In genomic region chr11:69324749-69325148, GRCm38 (mm10) we compare ENCODE assay signal across 8 mouse cellular contexts. TPM values are rescaled to one million over a fixed set of nuclear protein-coding genes. Genes with fewer than 3 reads are reported as not detected.
DNase-seq lines count a peak whose midpoint lies in the region; ATAC-seq and TF ChIP-seq lines count a peak whose summit lies in the region.

No protein-coding gene starts in this region.

- DNase-seq in kidney, adult 18-20 months, result no peak
- no peak for DNase-seq in intestine, embryonic 14.5 days (ENCODE audit: low spot score)
- DNase-seq in midbrain, postnatal 0 days (ENCODE audit: low spot score), result no peak
- DNase-seq in urinary bladder, adult 18-20 months (ENCODE audit: low spot score in 2 of 2), result no peak
- DNase-seq in gastrocnemius, postnatal 14 days, result no peak
- no peak for DNase-seq in urinary bladder, postnatal 4 days (ENCODE audit: low spot score in 2 of 2)

- peak overlapping the region; percentile 84 for H3K27ac ChIP-seq in kidney, embryonic 15.5 days
- no peak overlapping the region for H3K27ac ChIP-seq in embryonic facial prominence, embryonic 12.5 days
- H3K27ac ChIP-seq in intestine, embryonic 14.5 days (ENCODE audit: low read depth), result no peak overlapping the region
- 0 out of 2 replicates have a peak overlapping the region, but pooled peaks have one; percentile 79 for H3K27ac ChIP-seq in midbrain, postnatal 0 days (ENCODE audit: low read depth, low read length)

- peaks cover 24% of the 10 kb centered on the region for H3K27me3 ChIP-seq in kidney, embryonic 15.5 days
- H3K27me3 ChIP-seq in embryonic facial prominence, embryonic 12.5 days, result peaks cover 21% of the 10 kb centered on the region
- peaks cover 16% of the 10 kb centered on the region for H3K27me3 ChIP-seq in intestine, embryonic 14.5 days (replicated peaks; ENCODE audit: control insufficient read depth, insufficient read depth, low read length)
- 0 out of 2 replicates have a peak, but pooled peaks cover 3% of the 10 kb centered on the region for H3K27me3 ChIP-seq in midbrain, postnatal 0 days (ENCODE audit: insufficient read depth, low read length)

- H3K9ac ChIP-seq in kidney, embryonic 15.5 days, result peak overlapping the region; percentile 66; the same call in 1 of the 2 replicates
- peak overlapping the region; percentile 72; the same call in 1 of the 2 replicates for H3K9ac ChIP-seq in embryonic facial prominence, embryonic 12.5 days
- H3K9ac ChIP-seq in intestine, embryonic 14.5 days (ENCODE audit: low read length), result no peak overlapping the region; the same call in 1 of the 2 replicates
- H3K9ac ChIP-seq in midbrain, postnatal 0 days (replicated peaks; ENCODE audit: low read length, poor library complexity, severe bottlenecking), result 0 out of 2 replicates have a peak overlapping the region, but pooled peaks have one; percentile 77

- no peak for ATAC-seq in kidney, embryonic 15.5 days (replicated peaks; ENCODE audit: low FRiP score)
- ATAC-seq in embryonic facial prominence, embryonic 12.5 days (ENCODE audit: insufficient number of reproducible peaks, insufficient read depth, low FRiP score, low TSS enrichment), result no peak
- ATAC-seq in intestine, embryonic 14.5 days (replicated peaks; ENCODE audit: low FRiP score, low TSS enrichment, low read depth), result no peak
- ATAC-seq in midbrain, postnatal 0 days (ENCODE audit: low FRiP score), result no peak

- H3K4me3 ChIP-seq in kidney, embryonic 15.5 days (replicated peaks), result peak overlapping the region; percentile 70
- H3K4me3 ChIP-seq in embryonic facial prominence, embryonic 12.5 days, result peak overlapping the region; percentile 55
- H3K4me3 ChIP-seq in intestine, embryonic 14.5 days (ENCODE audit: low read depth, low read length), result peak overlapping the region; percentile 76; the same call in 1 of the 2 replicates
- H3K4me3 ChIP-seq in midbrain, postnatal 0 days (ENCODE audit: low read depth, low read length), result peak overlapping the region; percentile 60

- TF ChIP-seq CTCF in midbrain, postnatal 0 days (IDR thresholded peaks at IDR 0.05), result no peak

- H3K36me3 ChIP-seq in kidney, embryonic 15.5 days, result peaks cover 11% of the 10 kb centered on the region
- H3K36me3 ChIP-seq in embryonic facial prominence, embryonic 12.5 days, result peaks cover 8% of the 10 kb centered on the region
- H3K36me3 ChIP-seq in intestine, embryonic 14.5 days (ENCODE audit: control insufficient read depth, insufficient read depth, low read length), result peaks cover 8% of the 10 kb centered on the region
- 0 out of 2 replicates have a peak, but pooled peaks cover 3% of the 10 kb centered on the region for H3K36me3 ChIP-seq in midbrain, postnatal 0 days (ENCODE audit: insufficient read depth, low read length)

- H3K9me3 ChIP-seq in kidney, embryonic 15.5 days (replicated peaks), result no peaks in the 10 kb centered on the region
- no peaks in the 10 kb centered on the region for H3K9me3 ChIP-seq in embryonic facial prominence, embryonic 12.5 days
- no peaks in the 10 kb centered on the region for H3K9me3 ChIP-seq in intestine, embryonic 14.5 days (ENCODE audit: control insufficient read depth, low read length)
- H3K9me3 ChIP-seq in midbrain, postnatal 0 days (ENCODE audit: low read length), result no peaks in the 10 kb centered on the region

- intact Hi-C loops in gastrocnemius, postnatal 14 days (cut with DNase I; ENCODE audit: low total_unique reads), result no loop called here

- peak overlapping the region; percentile 87 for H3K4me2 ChIP-seq in kidney, embryonic 15.5 days
- H3K4me2 ChIP-seq in embryonic facial prominence, embryonic 12.5 days (replicated peaks), result peak overlapping the region; percentile 90
- H3K4me2 ChIP-seq in intestine, embryonic 14.5 days (ENCODE audit: low read length), result peak overlapping the region; percentile 86
- H3K4me2 ChIP-seq in midbrain, postnatal 0 days (ENCODE audit: low read depth, low read length, poor library complexity, severe bottlenecking), result peak overlapping the region; percentile 84

- 76% methylated on average over 6 of the region's 6 CpGs for WGBS in kidney, embryonic 15.5 days
- WGBS in embryonic facial prominence, embryonic 12.5 days, result 80% methylated on average over 6 of the region's 6 CpGs
- 84% methylated on average over 6 of the region's 6 CpGs for WGBS in intestine, embryonic 14.5 days
- 81% methylated on average over 6 of the region's 6 CpGs for WGBS in midbrain, postnatal 0 days

- peaks cover 52% of the 10 kb centered on the region for H3K4me1 ChIP-seq in kidney, embryonic 15.5 days
- H3K4me1 ChIP-seq in embryonic facial prominence, embryonic 12.5 days, result peaks cover 36% of the 10 kb centered on the region
- peaks cover 26% of the 10 kb centered on the region for H3K4me1 ChIP-seq in intestine, embryonic 14.5 days (replicated peaks; ENCODE audit: control insufficient read depth, insufficient read depth, low read length)
- H3K4me1 ChIP-seq in midbrain, postnatal 0 days (ENCODE audit: insufficient read depth, low read length), result peaks cover 19% of the 10 kb centered on the region; the same call in 1 of the 2 replicates

RNA-seq across cellular contexts. Expression of gene Trappc1, which starts 1.0 kb away (rescaled TPM):
- 152 and 160 TPM in 2 replicates for polyA plus RNA-seq in kidney, embryonic 15.5 days (2015; fragmentation: Nextera tagmentation; extraction: Ambion mirVana)
- 164 and 173 TPM in 2 replicates for polyA plus RNA-seq in embryonic facial prominence, embryonic 12.5 days (2016; fragmentation: Nextera tagmentation; extraction: Ambion mirVana)
- polyA plus RNA-seq in intestine, embryonic 14.5 days (2014; fragmentation: Nextera tagmentation; extraction: Ambion mirVana), result 155 and 160 TPM in 2 replicates
- 128 and 205 TPM in 2 replicates for total RNA-seq in midbrain, postnatal 0 days (2014; rRNA removed)
- 161 and 177 TPM in 2 replicates for polyA plus RNA-seq in midbrain, postnatal 0 days (2015; fragmentation: Nextera tagmentation; extraction: Ambion mirVana)
- 10 to 100 TPM; 52.3 to 54.1 TPM for total RNA-seq in gastrocnemius, postnatal 14 days (2021)

RNA-seq across cellular contexts. Expression of gene Cntrob, which starts 1.2 kb away (rescaled TPM):
- polyA plus RNA-seq in kidney, embryonic 15.5 days (2015; fragmentation: Nextera tagmentation; extraction: Ambion mirVana), result 23.0 and 23.9 TPM in 2 replicates
- polyA plus RNA-seq in embryonic facial prominence, embryonic 12.5 days (2016; fragmentation: Nextera tagmentation; extraction: Ambion mirVana), result 31.2 and 34.1 TPM in 2 replicates
- polyA plus RNA-seq in intestine, embryonic 14.5 days (2014; fragmentation: Nextera tagmentation; extraction: Ambion mirVana), result 15.5 and 17.4 TPM in 2 replicates
- 15.3 and 16.2 TPM in 2 replicates for total RNA-seq in midbrain, postnatal 0 days (2014; rRNA removed)
- 10.2 and 13.6 TPM in 2 replicates for polyA plus RNA-seq in midbrain, postnatal 0 days (2015; fragmentation: Nextera tagmentation; extraction: Ambion mirVana)
- 1 to 10 TPM; 2.5 to 3.2 TPM for total RNA-seq in gastrocnemius, postnatal 14 days (2021)

RNA-seq across cellular contexts. Expression of gene Kcnab3, which starts 1.3 kb away (rescaled TPM):
- 2.9 and 3.5 TPM in 2 replicates for polyA plus RNA-seq in kidney, embryonic 15.5 days (2015; fragmentation: Nextera tagmentation; extraction: Ambion mirVana)
- polyA plus RNA-seq in embryonic facial prominence, embryonic 12.5 days (2016; fragmentation: Nextera tagmentation; extraction: Ambion mirVana), result 2.2 and 2.4 TPM in 2 replicates
- 2.8 and 3.2 TPM in 2 replicates for polyA plus RNA-seq in intestine, embryonic 14.5 days (2014; fragmentation: Nextera tagmentation; extraction: Ambion mirVana)
- 3.2 and 7.6 TPM in 2 replicates for total RNA-seq in midbrain, postnatal 0 days (2014; rRNA removed)
- polyA plus RNA-seq in midbrain, postnatal 0 days (2015; fragmentation: Nextera tagmentation; extraction: Ambion mirVana), result 5.4 and 5.6 TPM in 2 replicates
- total RNA-seq in gastrocnemius, postnatal 14 days (2021), result under 1 TPM; 0.18 to 0.24 TPM

RNA-seq across cellular contexts. Expression of gene Rnf227, which starts 15.5 kb away (rescaled TPM):
- 16.6 and 17.1 TPM in 2 replicates for polyA plus RNA-seq in kidney, embryonic 15.5 days (2015; fragmentation: Nextera tagmentation; extraction: Ambion mirVana)
- 24.1 and 25.0 TPM in 2 replicates for polyA plus RNA-seq in embryonic facial prominence, embryonic 12.5 days (2016; fragmentation: Nextera tagmentation; extraction: Ambion mirVana)
- 13.2 and 14.3 TPM in 2 replicates for polyA plus RNA-seq in intestine, embryonic 14.5 days (2014; fragmentation: Nextera tagmentation; extraction: Ambion mirVana)
- total RNA-seq in midbrain, postnatal 0 days (2014; rRNA removed), result 245 and 310 TPM in 2 replicates
- polyA plus RNA-seq in midbrain, postnatal 0 days (2015; fragmentation: Nextera tagmentation; extraction: Ambion mirVana), result 382 and 383 TPM in 2 replicates
- total RNA-seq in gastrocnemius, postnatal 14 days (2021), result under 1 TPM; 0.35 to 0.68 TPM

RNA-seq across cellular contexts. Expression of gene Chd3, which starts 44.5 kb away (rescaled TPM):
- polyA plus RNA-seq in kidney, embryonic 15.5 days (2015; fragmentation: Nextera tagmentation; extraction: Ambion mirVana), result 54.8 and 62.8 TPM in 2 replicates
- polyA plus RNA-seq in embryonic facial prominence, embryonic 12.5 days (2016; fragmentation: Nextera tagmentation; extraction: Ambion mirVana), result 130 and 135 TPM in 2 replicates
- polyA plus RNA-seq in intestine, embryonic 14.5 days (2014; fragmentation: Nextera tagmentation; extraction: Ambion mirVana), result 52.4 and 62.3 TPM in 2 replicates
- total RNA-seq in midbrain, postnatal 0 days (2014; rRNA removed), result 284 and 298 TPM in 2 replicates
- polyA plus RNA-seq in midbrain, postnatal 0 days (2015; fragmentation: Nextera tagmentation; extraction: Ambion mirVana), result 51.6 and 58.9 TPM in 2 replicates
- total RNA-seq in gastrocnemius, postnatal 14 days (2021), result 10 to 100 TPM; 25.5 to 28.7 TPM

Comparison
In these comparisons a context has a peak if more than half of its experiments do, and no peak if none do; other contexts are left out.
1. H3K27ac ChIP-seq: peak in kidney, embryonic 15.5 days (single experiment) and midbrain, postnatal 0 days (single experiment); none in embryonic facial prominence, embryonic 12.5 days (single experiment) and intestine, embryonic 14.5 days (single experiment).
2. Peak in every context shown above with its lines, with median percentiles within 50 percentile points of each other: H3K4me2 ChIP-seq and H3K4me3 ChIP-seq.